Mouse (Mus musculus) cortical plate, adult 2 months (tissue): ENCODE data around the gene Nck1.

Experiments used
- CTCF ChIP-seq: fragments of 200-500 bp; IDR thresholded peaks from 2 replicates; pipeline ENCODE4 v1.5.1; 2011; ENCODE audit warnings: mild to moderate bottlenecking, control low read depth, low read length; ENCODE audit not compliant: insufficient read depth; ENCODE audit errors: extremely low read depth
- POLR2A ChIP-seq: fragments of 200-500 bp; IDR thresholded peaks from 2 replicates; pipeline ENCODE4 v1.6.1; 2011; ENCODE audit warnings: mild to moderate bottlenecking, low read length, control low read depth; ENCODE audit not compliant: insufficient read depth; ENCODE audit errors: extremely low read depth

DNA sequence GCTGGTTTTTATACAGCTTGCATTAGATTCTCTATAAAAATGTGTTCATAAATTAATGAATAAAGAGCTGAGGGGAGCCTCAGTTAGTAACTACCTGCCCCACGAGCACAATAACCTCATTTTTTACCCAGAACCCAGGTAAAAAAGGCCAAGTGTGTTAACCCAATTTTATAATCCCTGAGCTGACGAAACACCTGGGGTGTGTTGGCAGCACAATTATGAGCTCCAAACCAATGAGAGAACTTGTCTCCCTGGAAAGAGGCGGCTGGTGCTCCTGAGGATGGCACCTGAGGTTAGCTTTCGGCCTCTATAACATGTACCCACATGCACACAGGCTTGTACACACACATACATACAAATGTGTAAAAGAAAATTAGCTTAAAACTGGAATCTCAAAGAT, 40.4 kb downstream of the Nck1 start:
- TF ChIP-seq POLR2A, result no peak
- TF ChIP-seq CTCF, result no peak
